Mouse (Mus musculus): Measurements from ENCODE around the gene Meis2. TPM values are rescaled to one million over a fixed set of nuclear protein-coding genes. Genes with fewer than 3 reads are reported as not detected.

Meis2 gene
- polyA plus RNA-seq, 1 experiment from 2014 or later, result 51.4 TPM

GRCm38 (mm10) chr2:116052688-116053421, 12.8 kb downstream of the Meis2 start:
- H3K27me3 ChIP-seq (ENCODE audit: control insufficient read depth, insufficient read depth, low read length), result no peaks in the 10 kb centered on the region
- no peak overlapping the region for H3K9ac ChIP-seq (ENCODE audit: low read length)
- ATAC-seq (ENCODE audit: insufficient number of reproducible peaks, low FRiP score, low TSS enrichment, low read depth), result no peak
- DNase-seq (ENCODE audit: low spot score), result no peak
- H3K4me3 ChIP-seq (ENCODE audit: low read depth, low read length), result no peak overlapping the region
- H3K27ac ChIP-seq (replicated peaks; ENCODE audit: low read depth, low read length), result no peak overlapping the region
- no peaks in the 10 kb centered on the region for H3K4me1 ChIP-seq (ENCODE audit: control insufficient read depth, insufficient read depth, low read length)
- H3K4me2 ChIP-seq (ENCODE audit: low read depth, severe bottlenecking), result no peak overlapping the region
- H3K36me3 ChIP-seq (ENCODE audit: control insufficient read depth, insufficient read depth, low read length), result no peaks in the 10 kb centered on the region
- H3K9me3 ChIP-seq (ENCODE audit: control insufficient read depth, low read length), result no peaks in the 10 kb centered on the region

- DNase-seq (ENCODE audit: low spot score) (no peak), ATAC-seq (ENCODE audit: insufficient number of reproducible peaks, low FRiP score, low TSS enrichment, low read depth) (no peak)
- WGBS, result 86% methylated on average over 9 of the region's 9 CpGs
- H3K9me3 ChIP-seq (ENCODE audit: control insufficient read depth, low read length), result no peaks in the 10 kb centered on the region
- H3K9ac ChIP-seq (ENCODE audit: low read length), result no peak overlapping the region
- H3K27ac ChIP-seq (replicated peaks; ENCODE audit: low read depth, low read length), result no peak overlapping the region
- no peaks in the 10 kb centered on the region for H3K36me3 ChIP-seq (ENCODE audit: control insufficient read depth, insufficient read depth, low read length)
- no peak overlapping the region for H3K4me3 ChIP-seq (ENCODE audit: low read depth, low read length)
- H3K4me2 ChIP-seq (ENCODE audit: low read depth, severe bottlenecking), result no peak overlapping the region
- H3K4me1 ChIP-seq (ENCODE audit: control insufficient read depth, insufficient read depth, low read length), result peaks cover 4% of the 10 kb centered on the region; the same call in 1 of the 2 replicates
- no peaks in the 10 kb centered on the region for H3K27me3 ChIP-seq (ENCODE audit: control insufficient read depth, insufficient read depth, low read length)
Observed at GRCm38 (mm10) chr2:116051906-116052614, 13.6 kb downstream of the Meis2 start.

GRCm38 (mm10) chr2:116049710-116050109, 15.9 kb downstream of the Meis2 start:
- Histone ChIP-seq H3K9ac (ENCODE audit: low read length) (no peak overlapping the region), H3K27me3 (ENCODE audit: control insufficient read depth, insufficient read depth, low read length) (no peaks in the 10 kb centered on the region), H3K4me2 (ENCODE audit: low read depth, severe bottlenecking) (no peak overlapping the region), H3K36me3 (ENCODE audit: control insufficient read depth, insufficient read depth, low read length) (no peaks in the 10 kb centered on the region), H3K9me3 (ENCODE audit: control insufficient read depth, low read length) (no peaks in the 10 kb centered on the region), H3K4me1 (ENCODE audit: control insufficient read depth, insufficient read depth, low read length) (peaks cover 4% of the 10 kb centered on the region; the same call in 1 of the 2 replicates), H3K27ac (replicated peaks; ENCODE audit: low read depth, low read length) (no peak overlapping the region), H3K4me3 (ENCODE audit: low read depth, low read length) (no peak overlapping the region)
- DNase-seq (ENCODE audit: low spot score) (no peak), ATAC-seq (ENCODE audit: insufficient number of reproducible peaks, low FRiP score, low TSS enrichment, low read depth) (no peak)
- 88% methylated on average over 9 of the region's 9 CpGs for WGBS

DNA sequence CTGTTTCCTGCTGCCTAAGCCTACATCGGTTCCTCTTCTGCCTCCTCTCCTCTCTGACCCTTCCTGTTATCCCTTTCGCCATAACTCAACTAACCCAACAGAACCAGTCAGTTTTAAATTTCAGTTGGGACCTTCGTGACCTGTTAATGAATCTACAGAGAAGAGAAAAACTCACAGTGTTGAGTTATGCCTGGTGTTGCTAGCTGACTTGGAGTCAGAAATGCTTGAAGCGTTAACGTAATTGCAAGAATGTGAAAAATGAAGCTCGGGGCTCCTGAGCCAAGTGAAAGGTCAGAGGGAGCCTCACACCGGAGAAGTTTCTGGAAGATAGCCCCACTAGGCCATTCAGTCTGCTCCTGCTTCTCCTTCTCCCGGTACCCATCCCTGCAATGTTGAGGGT, 18.3 kb downstream of the Meis2 start:
- 57% methylated on average over 8 of the region's 8 CpGs for WGBS

DNA sequence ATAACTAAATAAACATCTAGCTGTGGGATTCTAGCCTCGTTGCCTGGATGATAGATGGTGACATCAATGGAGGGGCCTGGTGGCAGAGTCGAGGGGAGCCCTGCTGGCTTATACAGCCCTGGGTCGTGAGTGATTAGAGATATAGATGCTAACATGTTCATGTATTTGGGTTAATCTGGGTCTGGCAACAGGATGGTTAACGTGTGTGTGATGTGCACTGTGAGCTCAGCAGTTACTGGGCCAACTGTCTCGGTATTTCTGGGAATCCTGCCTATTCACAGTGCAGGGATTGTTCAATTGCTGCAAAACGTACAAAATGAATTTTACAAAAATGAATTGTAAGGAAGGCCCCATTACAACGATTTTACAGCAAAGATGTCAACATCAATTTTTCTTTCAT, 20.6 kb downstream of the Meis2 start:
- no peak overlapping the region for H3K9ac ChIP-seq (ENCODE audit: low read length)
- no peak overlapping the region for H3K27ac ChIP-seq (replicated peaks; ENCODE audit: low read depth, low read length)
- no peak overlapping the region for H3K4me3 ChIP-seq (ENCODE audit: low read depth, low read length)
- DNase-seq (ENCODE audit: low spot score), result no peak
- no peak for ATAC-seq (ENCODE audit: insufficient number of reproducible peaks, low FRiP score, low TSS enrichment, low read depth)
- no peaks in the 10 kb centered on the region for H3K36me3 ChIP-seq (ENCODE audit: control insufficient read depth, insufficient read depth, low read length)
- peaks cover 4% of the 10 kb centered on the region; the same call in 1 of the 2 replicates for H3K4me1 ChIP-seq (ENCODE audit: control insufficient read depth, insufficient read depth, low read length)
- H3K4me2 ChIP-seq (ENCODE audit: low read depth, severe bottlenecking), result no peak overlapping the region
- no peaks in the 10 kb centered on the region for H3K9me3 ChIP-seq (ENCODE audit: control insufficient read depth, low read length)
- H3K27me3 ChIP-seq (ENCODE audit: control insufficient read depth, insufficient read depth, low read length), result no peaks in the 10 kb centered on the region
- 69% methylated on average over 7 of the region's 7 CpGs for WGBS

More for the DNA sequence above, 18.3 kb downstream of the Meis2 start:
- Histone ChIP-seq H3K9ac (ENCODE audit: low read length) (no peak overlapping the region), H3K36me3 (ENCODE audit: control insufficient read depth, insufficient read depth, low read length) (no peaks in the 10 kb centered on the region), H3K4me3 (ENCODE audit: low read depth, low read length) (no peak overlapping the region), H3K27me3 (ENCODE audit: control insufficient read depth, insufficient read depth, low read length) (no peaks in the 10 kb centered on the region), H3K9me3 (ENCODE audit: control insufficient read depth, low read length) (no peaks in the 10 kb centered on the region), H3K4me1 (ENCODE audit: control insufficient read depth, insufficient read depth, low read length) (peaks cover 4% of the 10 kb centered on the region; the same call in 1 of the 2 replicates), H3K27ac (replicated peaks; ENCODE audit: low read depth, low read length) (no peak overlapping the region), H3K4me2 (ENCODE audit: low read depth, severe bottlenecking) (no peak overlapping the region)
- ATAC-seq (ENCODE audit: insufficient number of reproducible peaks, low FRiP score, low TSS enrichment, low read depth) (no peak), DNase-seq (ENCODE audit: low spot score) (no peak)

- ATAC-seq (ENCODE audit: insufficient number of reproducible peaks, low FRiP score, low TSS enrichment, low read depth), result no peak
Observed at GRCm38 (mm10) chr2:116042934-116043698, 22.5 kb downstream of the Meis2 start.

GRCm38 (mm10) chr2:116042447-116042846, 23.2 kb downstream of the Meis2 start:
- Histone ChIP-seq H3K4me3 (ENCODE audit: low read depth, low read length) (no peak overlapping the region), H3K27ac (replicated peaks; ENCODE audit: low read depth, low read length) (no peak overlapping the region), H3K9ac (ENCODE audit: low read length) (no peak overlapping the region), H3K36me3 (ENCODE audit: control insufficient read depth, insufficient read depth, low read length) (no peaks in the 10 kb centered on the region), H3K9me3 (ENCODE audit: control insufficient read depth, low read length) (no peaks in the 10 kb centered on the region), H3K27me3 (ENCODE audit: control insufficient read depth, insufficient read depth, low read length) (no peaks in the 10 kb centered on the region), H3K4me1 (ENCODE audit: control insufficient read depth, insufficient read depth, low read length) (peaks cover 1% of the 10 kb centered on the region; the same call in 1 of the 2 replicates), H3K4me2 (ENCODE audit: low read depth, severe bottlenecking) (no peak overlapping the region)
- DNase-seq (ENCODE audit: low spot score), result no peak
- 56% methylated on average over 9 of the region's 9 CpGs for WGBS
- no peak for ATAC-seq (ENCODE audit: insufficient number of reproducible peaks, low FRiP score, low TSS enrichment, low read depth)

More at GRCm38 (mm10) chr2:116042934-116043698, 22.5 kb downstream of the Meis2 start:
- H3K4me2 ChIP-seq (ENCODE audit: low read depth, severe bottlenecking), result no peak overlapping the region
- no peak overlapping the region for H3K27ac ChIP-seq (replicated peaks; ENCODE audit: low read depth, low read length)
- H3K27me3 ChIP-seq (ENCODE audit: control insufficient read depth, insufficient read depth, low read length), result no peaks in the 10 kb centered on the region
- H3K4me1 ChIP-seq (ENCODE audit: control insufficient read depth, insufficient read depth, low read length), result peaks cover 4% of the 10 kb centered on the region; the same call in 1 of the 2 replicates
- no peaks in the 10 kb centered on the region for H3K9me3 ChIP-seq (ENCODE audit: control insufficient read depth, low read length)
- no peak for DNase-seq (ENCODE audit: low spot score)
- WGBS, result 74% methylated on average over 12 of the region's 12 CpGs
- no peak overlapping the region for H3K4me3 ChIP-seq (ENCODE audit: low read depth, low read length)
- no peak overlapping the region for H3K9ac ChIP-seq (ENCODE audit: low read length)
- no peaks in the 10 kb centered on the region for H3K36me3 ChIP-seq (ENCODE audit: control insufficient read depth, insufficient read depth, low read length)

GRCm38 (mm10) chr2:116041683-116042262, 23.9 kb downstream of the Meis2 start:
- no peaks in the 10 kb centered on the region for H3K36me3 ChIP-seq (ENCODE audit: control insufficient read depth, insufficient read depth, low read length)
- no peaks in the 10 kb centered on the region for H3K9me3 ChIP-seq (ENCODE audit: control insufficient read depth, low read length)
- H3K4me1 ChIP-seq (ENCODE audit: control insufficient read depth, insufficient read depth, low read length), result no peaks in the 10 kb centered on the region
- no peak for DNase-seq (ENCODE audit: low spot score)
- H3K27ac ChIP-seq (replicated peaks; ENCODE audit: low read depth, low read length), result no peak overlapping the region
- H3K9ac ChIP-seq (ENCODE audit: low read length), result no peak overlapping the region
- H3K27me3 ChIP-seq (ENCODE audit: control insufficient read depth, insufficient read depth, low read length), result no peaks in the 10 kb centered on the region
- no peak for ATAC-seq (ENCODE audit: insufficient number of reproducible peaks, low FRiP score, low TSS enrichment, low read depth)
- H3K4me2 ChIP-seq (ENCODE audit: low read depth, severe bottlenecking), result no peak overlapping the region
- WGBS, result 88% methylated on average over 9 of the region's 9 CpGs
- H3K4me3 ChIP-seq (ENCODE audit: low read depth, low read length), result no peak overlapping the region

Data from limb, embryonic 11.5 days (tissue).